Mouse (Mus musculus): ENCODE results near the gene Catsperz. TPM values are rescaled to one million over a fixed set of nuclear protein-coding genes. Genes with fewer than 3 reads are reported as not detected.

Catsperz gene
- total RNA-seq (2023): not detected

DNA sequence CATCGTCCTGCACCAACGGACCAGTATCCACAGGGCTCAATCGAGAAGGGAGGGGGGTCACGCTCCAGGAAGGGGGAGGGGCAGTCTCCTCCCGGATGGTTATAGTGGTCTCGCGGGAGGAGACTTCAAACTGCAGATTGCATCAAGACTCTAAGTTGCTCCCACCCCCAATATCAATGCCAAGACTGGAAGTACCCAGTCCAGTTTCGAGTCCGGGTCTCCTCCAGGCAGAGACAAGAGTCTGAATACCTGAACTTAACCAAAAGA is at the start of gene Catsperz:
Gene Catsperz, minus strand, starts transcription at position 74 of the 267 bp plus-strand sequence.

DNA sequence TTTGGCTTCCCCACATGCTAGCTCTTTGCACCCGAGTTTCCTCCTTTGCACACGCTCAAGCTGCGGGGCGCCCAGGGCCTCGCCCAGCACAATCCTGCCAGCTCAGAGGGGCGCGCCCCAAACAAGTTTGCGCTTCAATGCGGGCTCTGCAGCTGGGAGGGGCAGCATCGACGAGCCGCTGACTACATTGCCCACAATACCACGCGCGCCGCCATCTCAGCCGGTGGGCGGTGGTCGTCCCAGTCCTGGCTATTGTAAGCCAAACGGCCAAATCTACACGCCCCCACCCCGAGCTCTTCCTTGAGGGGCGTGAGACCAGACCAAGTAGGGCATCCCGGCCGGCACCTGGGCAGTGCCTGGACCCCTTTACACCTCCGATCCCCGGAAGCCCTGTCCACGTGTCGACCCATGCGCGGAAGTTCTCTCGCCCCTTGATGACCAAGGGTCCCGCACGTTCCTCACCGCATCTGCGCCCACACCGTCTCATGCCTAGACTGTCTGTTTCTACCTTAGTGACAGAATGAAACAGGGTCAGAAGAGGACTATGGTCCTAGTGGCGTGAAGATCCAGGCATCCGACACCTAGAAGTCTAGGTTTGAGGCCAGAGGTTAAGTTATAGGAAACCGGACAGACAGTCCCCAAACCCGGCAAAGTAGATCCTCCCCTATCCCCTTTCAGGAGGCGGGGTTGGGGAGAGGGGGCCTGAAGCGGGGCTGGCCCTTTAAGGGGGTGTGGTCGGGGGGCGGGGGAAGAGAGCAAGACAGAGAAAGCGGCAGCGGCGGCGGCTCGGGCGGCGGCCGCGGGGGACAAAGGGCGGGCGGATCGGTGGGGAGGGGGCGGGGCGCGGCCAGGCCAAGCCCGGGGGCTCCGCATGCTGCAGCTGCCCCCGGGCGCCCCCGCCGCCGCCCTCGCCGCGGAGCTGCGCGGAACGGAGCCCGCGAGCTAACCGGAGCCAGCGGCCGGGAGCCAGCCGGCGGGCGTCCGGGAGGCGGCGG is 49.3 kb upstream of the Catsperz start, which contains the start of gene Ppp1r14b:
Gene Ppp1r14b, plus strand, starts transcription at position 758 of the 995 bp plus-strand sequence.

DNA sequence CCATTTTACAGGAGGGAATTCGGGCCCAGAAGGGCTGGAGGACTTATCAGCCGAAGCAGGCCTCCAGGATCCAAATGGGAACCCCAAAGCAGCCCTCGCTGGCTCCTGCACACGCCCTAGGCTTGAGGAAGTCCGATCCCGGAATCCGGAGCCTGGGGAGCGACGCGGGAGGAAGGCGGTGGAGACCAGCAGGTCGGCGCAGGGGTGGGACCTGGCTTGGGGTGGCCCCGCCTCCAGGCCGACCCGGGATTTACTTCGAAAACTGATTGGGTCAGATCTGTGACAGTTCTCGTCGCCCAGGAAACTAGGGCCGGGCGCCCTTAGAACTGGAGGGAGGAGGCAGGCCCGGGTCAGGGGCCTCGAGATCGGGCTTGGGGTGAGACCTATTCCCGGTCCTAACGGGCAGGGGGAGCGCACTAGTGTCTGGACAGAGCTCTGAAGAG is 17.1 kb upstream of the Catsperz start, which contains the start of gene Gpr137:
Gene Gpr137, minus strand, starts transcription at position 232 of the 443 bp plus-strand sequence.

DNA sequence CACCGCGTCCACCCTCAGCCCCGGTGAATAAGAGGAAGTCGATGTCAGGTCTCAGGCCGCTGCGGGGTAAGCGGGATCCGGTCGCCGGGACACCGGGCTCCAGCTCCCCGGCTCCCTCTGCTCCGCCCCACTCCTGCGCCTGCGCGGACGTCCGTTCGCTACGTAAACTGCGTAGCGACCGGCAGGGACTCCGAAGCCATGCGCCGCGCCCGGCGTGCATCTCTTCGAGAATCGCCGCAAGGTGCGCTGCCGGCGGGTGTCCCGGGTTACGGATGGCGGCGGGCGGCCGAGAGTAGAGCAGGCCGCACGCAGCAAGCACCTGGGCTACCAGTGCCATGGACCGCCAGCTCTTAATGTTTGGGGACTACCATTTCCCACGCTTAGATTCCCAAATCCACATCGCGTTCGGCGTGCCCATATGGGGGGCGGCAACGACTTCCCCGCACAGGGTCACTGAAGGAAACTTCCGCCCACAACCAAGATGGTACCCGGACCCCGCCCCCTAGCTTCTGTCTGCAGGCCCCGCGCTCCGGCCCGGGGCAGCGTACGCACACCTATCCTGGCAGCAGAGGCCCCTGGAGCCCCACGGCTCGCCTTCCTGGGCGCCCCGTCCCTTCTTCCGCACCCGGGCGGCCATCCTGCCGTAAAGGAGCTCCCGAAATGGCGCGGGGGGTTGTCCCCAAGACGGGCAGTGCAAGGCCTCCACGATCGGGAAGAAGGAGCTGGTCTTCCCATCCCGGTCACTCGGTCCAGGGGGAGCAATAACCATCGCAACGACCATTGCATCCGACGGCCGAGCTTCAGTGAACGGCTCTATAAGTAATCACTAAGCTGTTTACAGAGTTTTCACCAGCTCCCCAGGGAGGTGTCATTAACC is 16.4 kb upstream of the Catsperz start, which contains the start of gene Bad:
Gene Bad, plus strand, starts transcription at position 490 of the 877 bp plus-strand sequence.

DNA sequence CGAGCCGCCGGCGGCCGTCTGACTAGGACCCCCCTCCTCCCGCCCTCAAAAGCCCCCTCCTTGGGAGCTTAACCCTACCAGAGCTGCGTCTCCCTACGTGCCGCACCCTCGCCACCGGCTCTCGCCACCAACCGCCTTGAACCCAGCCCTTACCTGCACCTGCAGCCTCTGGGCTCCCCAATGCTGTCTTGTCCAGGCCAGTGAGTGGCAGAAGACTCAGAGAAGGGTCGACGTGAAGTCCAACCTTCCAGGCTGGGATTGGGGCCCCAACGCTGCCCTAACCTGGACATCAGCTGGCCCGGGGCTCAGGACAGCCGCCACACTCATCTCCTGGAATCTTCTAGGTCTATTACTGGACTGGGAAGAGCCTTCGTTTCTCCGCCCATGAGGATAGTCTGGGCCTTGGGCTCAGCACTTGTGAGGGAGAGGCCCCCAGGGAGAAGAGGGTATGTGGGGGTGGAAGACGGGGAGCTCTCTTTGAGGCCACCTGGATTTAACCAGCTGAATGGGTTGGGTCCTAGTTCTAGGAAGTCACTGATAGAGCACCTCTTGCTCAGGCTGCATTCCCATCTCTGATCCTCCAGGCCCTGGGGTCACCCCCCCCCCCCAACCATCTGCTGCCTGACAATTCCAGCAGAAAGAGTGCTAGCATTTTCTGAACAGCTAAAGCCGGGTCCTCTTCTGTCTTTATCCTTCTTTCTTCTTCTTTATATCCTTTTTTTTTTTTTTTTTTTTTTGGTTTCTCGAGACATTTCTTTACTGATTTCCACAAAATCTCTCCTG is 9.2 kb upstream of the Catsperz start, which contains the start of gene Kcnk4:
Gene Kcnk4, minus strand, starts transcription at position 321 of the 783 bp plus-strand sequence.

DNA sequence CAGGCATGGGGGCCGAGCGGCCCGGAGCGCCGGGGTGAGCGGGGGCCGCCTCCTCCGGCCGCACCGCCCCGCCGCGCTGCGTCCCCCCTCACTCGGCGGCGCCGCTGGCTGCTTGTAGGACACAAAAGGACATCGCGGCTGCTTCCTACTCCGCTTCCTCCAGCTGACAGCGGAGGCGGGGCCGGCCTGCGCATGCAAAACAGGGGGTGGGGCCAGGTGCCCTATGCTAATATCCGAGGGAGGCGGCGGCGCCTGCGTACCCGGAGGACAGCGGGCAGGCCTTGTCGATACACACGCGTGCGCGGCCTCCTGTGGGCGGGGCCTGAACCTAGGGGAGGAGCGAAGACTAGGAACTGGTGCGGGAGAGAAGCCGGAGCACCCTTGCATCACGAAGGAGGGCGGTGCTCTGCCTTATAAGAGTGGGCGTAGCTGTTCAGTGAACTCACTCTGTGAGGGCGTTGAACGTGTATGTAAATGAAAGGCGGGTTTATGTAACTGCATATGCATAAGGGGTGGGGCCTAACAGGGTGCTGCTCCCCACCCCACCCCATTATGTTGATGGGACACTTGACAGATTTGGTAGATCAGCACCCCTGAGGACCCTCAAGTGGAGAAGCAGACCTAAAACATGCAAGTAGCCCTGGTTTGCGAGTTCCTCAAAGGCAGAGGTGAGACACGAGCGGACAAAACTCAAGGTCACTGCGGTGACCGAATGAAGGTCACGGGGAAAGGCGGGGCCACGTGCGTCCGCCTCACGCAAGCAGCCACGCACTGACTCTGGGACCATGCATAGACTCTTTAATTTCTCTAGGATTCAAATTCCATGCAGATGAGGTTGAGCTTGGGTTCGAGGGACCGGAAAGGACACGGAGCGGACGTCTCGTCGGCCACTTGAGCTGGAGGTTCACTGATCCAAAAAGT is 3.3 kb downstream of the Catsperz start, which contains the start of gene Esrra:
Gene Esrra, minus strand, starts transcription at position 167 of the 921 bp plus-strand sequence.

DNA sequence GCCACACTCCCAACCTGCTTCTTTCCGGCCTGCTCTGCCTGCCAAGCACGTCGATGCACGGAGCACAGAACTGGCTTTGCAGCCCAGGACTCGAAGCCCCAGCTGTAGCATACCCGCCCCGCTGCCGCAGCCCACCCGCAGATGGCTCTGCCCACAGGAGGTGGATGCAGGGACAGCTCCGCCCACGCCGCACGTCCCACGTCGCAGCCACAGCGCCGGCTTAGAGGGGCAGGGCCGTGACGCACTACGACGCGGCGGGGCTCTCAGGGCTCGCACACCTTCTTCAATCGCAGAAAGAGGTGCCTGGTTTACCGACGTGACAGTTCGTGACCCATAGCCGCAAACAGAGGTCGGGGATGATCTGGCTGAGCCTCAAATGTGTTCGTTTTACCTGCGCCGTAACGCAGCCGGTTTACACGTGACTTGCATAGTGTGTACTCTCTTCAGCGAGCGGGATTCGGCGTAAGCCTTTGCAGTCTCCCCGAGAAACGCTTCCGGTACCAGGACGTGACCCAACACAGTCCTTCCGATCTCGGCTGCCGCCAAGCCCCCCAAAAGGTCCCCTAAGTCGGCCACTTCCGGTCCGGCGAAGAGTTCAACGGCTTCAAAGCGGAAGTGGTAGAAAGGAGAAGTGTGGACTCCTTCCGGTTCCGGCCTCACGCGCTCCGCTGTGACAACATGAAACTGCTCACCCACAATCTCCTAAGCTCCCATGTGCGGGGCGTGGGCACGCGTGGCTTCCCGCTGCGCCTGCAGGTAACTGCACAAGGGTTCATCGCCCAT is 15.5 kb downstream of the Catsperz start, which contains the start of the genes Trmt112 and Prdx5:
Gene Trmt112, plus strand, starts transcription at position 192 of the 783 bp plus-strand sequence.
Gene Prdx5, minus strand, starts transcription at position 600 of the 783 bp plus-strand sequence.

Other genes starting within 250 kb of the Catsperz start
- gene Rps6ka4, start 84.7 kb downstream of the Catsperz start, total RNA-seq (2023): 10 to 100 TPM; 40.2 to 46.5 TPM
- 100 to 1,000 TPM in 1 of 2 experiments, 10 to 100 TPM in 1; 92.8 to 115 TPM for gene Ccdc88b, start 67.2 kb downstream of the Catsperz start, total RNA-seq (2023)
- gene Trmt112, start 15.7 kb downstream of the Catsperz start, total RNA-seq (2023): 100 to 1,000 TPM; 122 to 142 TPM
- gene Prdx5, start 15.3 kb downstream of the Catsperz start, total RNA-seq (2023): 10 to 100 TPM; 66.4 to 71.5 TPM
- 10 to 100 TPM; 34.4 to 41.3 TPM for gene Esrra, start 3.6 kb downstream of the Catsperz start, total RNA-seq (2023)
- not detected for gene Kcnk4, start 9.1 kb upstream of the Catsperz start, total RNA-seq (2023)
- gene Bad, start 16.5 kb upstream of the Catsperz start, total RNA-seq (2023): 10 to 100 TPM; 12.0 to 20.5 TPM
- 10 to 100 TPM in 1 of 2 experiments, 1 to 10 TPM in 1; 8.3 to 10.8 TPM for gene Gpr137, start 17.1 kb upstream of the Catsperz start, total RNA-seq (2023)
- 100 to 1,000 TPM; 130 to 155 TPM for gene Ppp1r14b, start 49.6 kb upstream of the Catsperz start, total RNA-seq (2023)
- 10 to 100 TPM; 13.8 TPM for gene Plcb3, start 51.1 kb upstream of the Catsperz start, total RNA-seq (2023)
- 10 to 100 TPM; 17.0 to 22.9 TPM for gene Fkbp2, start 55.1 kb upstream of the Catsperz start, total RNA-seq (2023)
- 10 to 100 TPM; 10.7 to 13.1 TPM for gene Vegfb, start 62.3 kb upstream of the Catsperz start, total RNA-seq (2023)
- 10 to 100 TPM; 25.1 to 28.3 TPM for gene Dnajc4, start 67.2 kb upstream of the Catsperz start, total RNA-seq (2023)
- 1 to 10 TPM; 4.2 to 8.3 TPM for gene Nudt22, start 70.7 kb upstream of the Catsperz start, total RNA-seq (2023)
- 1 to 10 TPM; 2.1 to 3.4 TPM for gene Trpt1, start 70.8 kb upstream of the Catsperz start, total RNA-seq (2023)
- gene Fermt3, start 94.1 kb upstream of the Catsperz start, total RNA-seq (2023): 100 to 1,000 TPM; 179 to 199 TPM
- gene Stip1, start 114.6 kb upstream of the Catsperz start, total RNA-seq (2023): 100 to 1,000 TPM; 105 to 157 TPM
- 10 to 100 TPM; 12.1 to 16.4 TPM for gene Macrod1, start 131.4 kb upstream of the Catsperz start, total RNA-seq (2023)
- gene Flrt1, start 180.3 kb upstream of the Catsperz start, total RNA-seq (2023): not detected

All from T-cell, adult 66 days (primary cell).